Mouse (Mus musculus) midbrain, embryonic 13.5 days (tissue): ENCODE results near the gene Krtap4-13. TPM values are rescaled to one million over a fixed set of nuclear protein-coding genes. Genes with fewer than 3 reads are reported as not detected.
"Not testable (repeated sequence)": the region's sequence is repeated elsewhere in the genome, so short reads cannot be mapped to it uniquely, and the experiment has no call there.

Experiments used
- ATAC-seq: fragments of 200-750 bp; cut with Nextera tagmentation; 2 replicates; pipeline ENCODE4 v1.8.0; 2017; ENCODE audit warnings: mild to moderate bottlenecking, moderate TSS enrichment, moderate library complexity
- H3K27ac ChIP-seq: fragments of 300-500 bp; sonication (generic); 2 replicates; pipeline ENCODE4 v1.5.1; 2015; ENCODE audit warnings: inconsistent platforms, mild to moderate bottlenecking, moderate library complexity
- H3K27me3 ChIP-seq: fragments of 300-500 bp; sonication (generic); 2 replicates; pipeline ENCODE4 v1.6.1; 2015; ENCODE audit warnings: mild to moderate bottlenecking, inconsistent platforms
- H3K36me3 ChIP-seq: fragments of 300-500 bp; sonication (generic); 2 replicates; pipeline ENCODE4 v1.6.1; 2015; ENCODE audit warnings: mild to moderate bottlenecking, inconsistent platforms
- H3K4me1 ChIP-seq: fragments of 300-500 bp; sonication (generic); replicated peaks from 2 replicates; pipeline ENCODE4 v1.6.1; 2015; ENCODE audit warnings: inconsistent platforms
- H3K4me2 ChIP-seq: fragments of 300-500 bp; sonication (generic); replicated peaks from 2 replicates; pipeline ENCODE4 v1.6.1; 2015; ENCODE audit warnings: moderate library complexity, mild to moderate bottlenecking, inconsistent platforms
- H3K4me3 ChIP-seq: fragments of 300-500 bp; sonication (generic); replicated peaks from 2 replicates; pipeline ENCODE4 v1.5.1; 2015; ENCODE audit warnings: mild to moderate bottlenecking, inconsistent platforms
- H3K9ac ChIP-seq: fragments of 300-500 bp; sonication (generic); replicated peaks from 2 replicates; pipeline ENCODE4 v1.6.1; 2015; ENCODE audit warnings: mild to moderate bottlenecking, inconsistent platforms
- H3K9me3 ChIP-seq: fragments of 300-500 bp; sonication (generic); 2 replicates; pipeline ENCODE4 v1.6.1; 2016; ENCODE audit warnings: mild to moderate bottlenecking, inconsistent platforms
- WGBS: fragments of 180-500 bp; shearing (Covaris S2); methylation state at CpG from one replicate; pipeline ENCODE4 v1.1.7; 2015; 5-methylcytosine and 5-hydroxymethylcytosine counted together
- polyA plus RNA-seq: library from polyadenylated mRNA; unstranded; fragments of >200 nt; fragmentation: Nextera tagmentation; extraction: Ambion mirVana; gene quantifications from 2 replicates; pipeline ENCODE4 v1.2.1, GENCODE M21; 2015

The Krtap4-13 gene
- not detected in 2 replicates for polyA plus RNA-seq

DNA sequence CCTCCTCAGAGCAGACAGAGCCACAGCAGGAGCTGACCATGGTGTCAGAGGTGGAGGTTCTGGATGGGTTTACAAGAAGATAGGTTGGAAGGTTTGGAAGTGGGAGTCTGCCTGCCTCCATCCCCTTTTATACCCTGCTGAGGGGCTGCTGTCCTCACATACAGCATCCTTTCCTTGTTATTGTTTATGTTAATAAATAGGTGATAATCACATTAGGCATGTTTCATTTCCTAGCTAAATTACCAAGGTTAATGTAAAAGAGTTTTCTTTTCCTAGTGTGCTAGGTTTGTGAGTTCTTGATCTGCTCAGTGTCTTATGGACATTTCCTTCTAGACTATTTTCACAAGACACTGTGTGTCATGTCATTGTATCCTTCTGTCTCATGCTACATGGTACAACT lies at the start of gene Krtap4-13:
Gene Krtap4-13 (minus strand): TSS at position 101 of the 400 bp plus-strand sequence.
- H3K4me3 ChIP-seq, ATAC-seq, H3K9me3 ChIP-seq, H3K9ac ChIP-seq, H3K27ac ChIP-seq, H3K36me3 ChIP-seq, H3K27me3 ChIP-seq, H3K4me2 ChIP-seq, H3K4me1 ChIP-seq: not testable (repeated sequence)

DNA sequence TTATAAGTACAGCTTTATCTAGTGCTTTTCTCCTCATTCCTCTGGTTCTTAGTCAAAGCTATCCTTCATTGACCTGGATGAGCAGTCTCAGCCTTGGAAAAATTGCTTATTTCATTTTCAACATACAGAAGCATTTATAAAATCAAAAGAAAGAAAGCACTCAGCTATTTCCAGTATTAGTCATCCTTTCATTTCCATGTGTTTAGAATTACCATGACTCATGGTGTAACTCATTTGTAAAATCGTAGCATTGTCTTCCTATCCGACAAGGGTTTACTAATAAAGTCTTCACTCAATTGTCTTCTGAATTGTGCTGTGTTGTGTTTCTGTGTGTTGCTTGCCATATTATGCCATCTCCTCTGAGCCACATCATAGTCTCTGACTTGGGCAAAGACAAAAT lies 49.1 kb upstream of the Krtap4-13 start:
- Histone ChIP-seq H3K4me1 (peaks cover 5% of the 10 kb centered on the region; the same call in 1 of the 2 replicates), H3K9me3 (no peaks in the 10 kb centered on the region), H3K27ac (no peak overlapping the region), H3K27me3 (no peaks in the 10 kb centered on the region), H3K4me2 (no peak overlapping the region), H3K9ac (no peak overlapping the region), H3K36me3 (no peaks in the 10 kb centered on the region), H3K4me3 (no peak overlapping the region)
- ATAC-seq: no peak
- WGBS: 83% methylated on average over 2 of the region's 2 CpGs

DNA sequence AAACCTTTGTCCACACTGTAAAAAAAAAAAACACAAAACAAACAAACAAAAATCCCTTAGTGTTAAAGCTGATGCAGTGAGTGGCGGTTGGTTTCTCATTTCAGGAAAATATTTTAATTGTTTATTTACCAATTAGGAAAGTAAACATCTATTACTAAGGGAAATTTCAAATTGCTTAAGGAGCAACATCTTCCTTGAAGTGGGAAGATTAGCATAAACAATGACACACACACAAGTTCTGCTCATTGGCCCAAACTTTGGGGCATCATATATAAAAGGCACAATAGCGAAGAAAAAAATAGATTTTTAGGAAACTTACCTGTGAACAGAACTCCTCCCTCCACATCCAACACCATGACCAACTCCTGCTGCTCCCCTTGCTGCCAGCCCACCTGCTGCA lies 47.9 kb upstream of the Krtap4-13 start, which contains the start of gene Gm11568:
Gene Gm11568 (plus strand): TSS at position 301 of the 400 bp plus-strand sequence.
- 80% methylated on average over 2 of the region's 2 CpGs for WGBS
- no peaks in the 10 kb centered on the region for H3K9me3 ChIP-seq
- no peaks in the 10 kb centered on the region for H3K27me3 ChIP-seq
- ATAC-seq: no peak
- H3K9ac ChIP-seq: no peak within 1 kb of the TSS
- no peak within 1 kb of the TSS for H3K27ac ChIP-seq
- H3K4me3 ChIP-seq: no peak within 1 kb of the TSS
- H3K4me2 ChIP-seq: no peak within 1 kb of the TSS
- peaks cover 5% of the 10 kb centered on the region; the same call in 1 of the 2 replicates for H3K4me1 ChIP-seq
- no peaks in the 10 kb centered on the region for H3K36me3 ChIP-seq

DNA sequence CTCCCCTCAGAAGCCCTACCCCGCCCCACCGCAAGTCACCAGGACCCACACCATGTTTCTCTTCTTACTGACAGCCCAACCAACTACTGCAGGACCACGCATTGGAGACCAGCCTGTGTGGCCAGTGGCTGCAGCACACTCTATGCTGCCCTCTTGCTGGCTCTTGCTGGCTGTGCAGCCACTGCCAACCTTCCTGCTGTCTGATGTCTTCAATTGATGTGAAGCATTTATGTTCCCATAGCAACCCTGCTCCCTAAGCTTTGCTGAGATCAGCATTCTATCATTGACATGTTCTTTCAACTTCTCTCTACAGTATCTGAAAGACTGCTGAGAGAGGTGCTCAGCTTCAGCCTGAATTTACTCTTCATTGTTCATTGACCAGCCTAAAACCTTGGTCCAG lies 44.4 kb upstream of the Krtap4-13 start:
- no peak overlapping the region for H3K27ac ChIP-seq
- H3K4me1 ChIP-seq: peaks cover 5% of the 10 kb centered on the region; the same call in 1 of the 2 replicates
- no peaks in the 10 kb centered on the region for H3K9me3 ChIP-seq
- H3K27me3 ChIP-seq: no peaks in the 10 kb centered on the region
- H3K9ac ChIP-seq: no peak overlapping the region
- no peak overlapping the region for H3K4me2 ChIP-seq
- no peak overlapping the region for H3K4me3 ChIP-seq
- 63% methylated on average over 3 of the region's 3 CpGs for WGBS
- 0 out of 2 replicates have a peak, but pooled peaks have one; percentile 37 for ATAC-seq
- no peaks in the 10 kb centered on the region for H3K36me3 ChIP-seq

DNA sequence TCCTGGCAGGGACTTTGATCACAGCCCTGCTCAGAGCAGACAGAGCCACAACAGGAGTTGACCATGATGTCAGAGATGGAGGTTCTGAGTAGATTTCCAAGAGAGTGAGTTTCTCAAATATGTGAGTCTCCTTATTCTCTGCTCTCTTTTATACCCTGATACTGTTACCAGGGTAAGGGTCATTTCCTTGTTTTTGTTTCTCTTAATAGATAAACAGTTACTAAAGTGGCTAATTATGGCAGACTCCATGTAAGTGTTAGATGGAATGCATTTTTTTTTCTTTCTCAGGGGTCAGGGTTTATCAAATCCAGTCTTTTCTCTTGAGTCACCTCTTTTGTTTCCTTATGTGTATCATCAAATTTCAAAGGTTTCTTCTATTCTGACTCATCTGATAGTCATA lies 41.8 kb upstream of the Krtap4-13 start, which contains the start of gene Krtap4-16:
Gene Krtap4-16 (minus strand): TSS at position 101 of the 400 bp plus-strand sequence.
- H3K27ac ChIP-seq: no peak within 1 kb of the TSS
- H3K27me3 ChIP-seq: no peaks in the 10 kb centered on the region
- H3K4me2 ChIP-seq: no peak within 1 kb of the TSS
- H3K9ac ChIP-seq: no peak within 1 kb of the TSS
- peaks cover 5% of the 10 kb centered on the region; the same call in 1 of the 2 replicates for H3K4me1 ChIP-seq
- no peak for ATAC-seq
- no peak within 1 kb of the TSS for H3K4me3 ChIP-seq
- H3K36me3 ChIP-seq: no peaks in the 10 kb centered on the region
- H3K9me3 ChIP-seq: no peaks in the 10 kb centered on the region

DNA sequence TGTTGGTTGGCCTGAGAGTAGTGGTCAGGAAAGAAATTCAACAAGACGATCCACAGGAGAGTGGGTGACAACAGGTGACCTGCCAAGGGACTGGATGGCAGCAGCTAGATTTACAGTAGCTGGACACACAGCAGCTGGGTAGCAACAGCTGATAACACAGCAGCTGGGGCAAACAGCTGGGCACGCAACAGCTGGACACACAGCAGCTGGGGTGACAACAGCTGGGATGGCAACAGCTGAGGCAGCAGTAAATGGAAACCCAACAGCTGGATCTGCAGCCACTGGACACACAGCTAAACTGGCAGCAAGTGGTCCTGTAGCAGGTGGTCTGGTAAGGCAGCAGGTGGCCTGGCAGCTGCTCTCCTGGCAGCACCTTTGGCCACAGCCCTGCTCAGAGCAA lies 37.1 kb upstream of the Krtap4-13 start:
- no peak overlapping the region for H3K4me3 ChIP-seq
- no peaks in the 10 kb centered on the region for H3K9me3 ChIP-seq
- H3K4me2 ChIP-seq: no peak overlapping the region
- H3K27me3 ChIP-seq: no peaks in the 10 kb centered on the region
- no peaks in the 10 kb centered on the region for H3K4me1 ChIP-seq
- WGBS: 92% methylated on average over 2 of the region's 2 CpGs
- no peak overlapping the region for H3K9ac ChIP-seq
- H3K36me3 ChIP-seq: no peaks in the 10 kb centered on the region
- no peak overlapping the region for H3K27ac ChIP-seq
- ATAC-seq: no peak

DNA sequence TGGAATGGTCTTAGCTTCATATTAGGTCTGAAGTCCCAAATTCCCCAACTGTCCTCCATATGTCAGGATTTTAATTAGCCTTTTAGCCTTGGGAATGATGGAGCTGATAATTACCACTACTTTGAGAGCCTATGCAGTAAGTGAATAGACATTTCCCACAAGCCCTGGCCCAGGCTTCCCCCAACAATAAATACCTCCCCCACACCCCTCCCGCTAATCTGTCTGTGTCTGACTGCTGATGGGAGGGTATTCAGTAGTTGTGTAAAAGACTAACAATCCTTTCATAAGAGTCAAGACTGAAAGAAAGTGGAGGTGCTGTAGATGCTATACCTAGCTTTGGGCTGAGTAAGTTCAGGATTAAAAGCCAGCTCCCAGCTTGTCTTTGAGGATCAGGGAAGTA lies 32.5 kb upstream of the Krtap4-13 start:
- ATAC-seq: no peak
- H3K4me3 ChIP-seq: no peak overlapping the region
- WGBS: 62% methylated on average over 1 of the region's 1 CpGs
- no peaks in the 10 kb centered on the region for H3K27me3 ChIP-seq
- no peaks in the 10 kb centered on the region for H3K9me3 ChIP-seq
- no peak overlapping the region for H3K27ac ChIP-seq
- H3K4me2 ChIP-seq: no peak overlapping the region
- H3K9ac ChIP-seq: no peak overlapping the region
- no peaks in the 10 kb centered on the region for H3K36me3 ChIP-seq
- no peaks in the 10 kb centered on the region for H3K4me1 ChIP-seq

DNA sequence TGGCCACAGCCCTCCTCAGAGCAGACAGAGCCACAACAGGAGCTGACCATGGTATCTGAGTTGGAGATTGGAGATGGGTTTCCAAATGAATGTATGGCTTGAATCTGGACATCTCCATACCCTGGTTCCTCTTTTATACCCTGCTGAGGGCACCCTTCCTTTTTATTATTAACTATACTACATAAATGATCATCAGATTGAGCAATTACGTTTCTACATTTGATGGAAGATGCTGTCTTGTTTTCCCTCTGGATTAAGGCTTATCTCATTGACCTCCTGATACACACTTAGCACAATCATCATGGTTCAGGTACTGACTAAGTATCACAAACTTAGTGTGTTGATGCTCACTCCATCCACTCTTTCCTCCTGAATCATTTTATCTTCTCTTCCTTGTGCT lies 28.3 kb upstream of the Krtap4-13 start, which contains the start of gene 2300003K06Rik:
Gene 2300003K06Rik (minus strand): TSS at position 101 of the 400 bp plus-strand sequence.
- Histone ChIP-seq H3K27ac (no peak within 1 kb of the TSS), H3K36me3 (no peaks in the 10 kb centered on the region), H3K4me1 (no peaks in the 10 kb centered on the region), H3K9ac (no peak within 1 kb of the TSS), H3K27me3 (no peaks in the 10 kb centered on the region), H3K4me2 (no peak within 1 kb of the TSS), H3K9me3 (no peaks in the 10 kb centered on the region), H3K4me3 (no peak within 1 kb of the TSS)
- 88% methylated on average over 1 of the region's 1 CpGs for WGBS
- ATAC-seq: no peak

DNA sequence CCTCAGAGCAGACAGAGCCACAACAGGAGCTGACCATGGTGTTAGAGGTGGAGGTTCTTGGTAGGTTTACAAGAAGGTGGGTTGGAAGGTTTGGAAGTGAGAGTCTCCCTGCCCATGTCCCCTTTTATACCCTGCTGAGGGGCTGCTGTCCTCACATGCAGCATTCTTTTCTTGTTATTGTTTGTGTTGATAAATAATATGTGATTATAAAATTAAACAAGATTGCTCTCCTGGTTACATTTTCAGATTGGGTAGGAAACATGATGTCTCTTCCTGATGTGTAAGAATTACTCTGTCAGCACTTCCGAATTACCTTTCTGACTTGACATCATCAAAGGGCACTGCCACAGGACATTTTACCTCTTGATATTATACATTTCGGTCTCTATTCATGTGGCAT lies 5.9 kb upstream of the Krtap4-13 start, which contains the start of gene Gm11564:
Gene Gm11564 (minus strand): TSS at position 101 of the 400 bp plus-strand sequence.
- not testable (repeated sequence) for H3K4me1 ChIP-seq, H3K36me3 ChIP-seq, H3K4me2 ChIP-seq, H3K9me3 ChIP-seq, H3K4me3 ChIP-seq, H3K27me3 ChIP-seq, H3K27ac ChIP-seq, H3K9ac ChIP-seq, ATAC-seq
- 89% methylated on average over 2 of the region's 2 CpGs for WGBS

DNA sequence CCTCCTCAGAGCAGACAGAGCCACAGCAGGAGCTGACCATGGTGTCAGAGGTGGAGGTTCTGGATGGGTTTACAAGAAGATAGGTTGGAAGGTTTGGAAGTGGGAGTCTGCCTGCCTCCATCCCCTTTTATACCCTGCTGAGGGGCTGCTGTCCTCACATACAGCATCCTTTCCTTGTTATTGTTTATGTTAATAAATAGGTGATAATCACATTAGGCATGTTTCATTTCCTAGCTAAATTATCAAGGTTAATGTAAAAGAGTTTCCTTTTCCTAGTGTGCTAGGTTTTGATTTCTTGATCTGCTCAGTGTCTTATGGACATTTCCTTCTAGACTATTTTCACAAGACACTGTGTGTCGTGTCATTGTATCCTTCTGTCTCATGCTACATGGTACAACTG lies 5.3 kb downstream of the Krtap4-13 start, which contains the start of gene Gm11554:
Gene Gm11554 (minus strand): TSS at position 101 of the 400 bp plus-strand sequence.
- H3K4me3 ChIP-seq, H3K36me3 ChIP-seq, H3K9ac ChIP-seq, ATAC-seq, H3K4me1 ChIP-seq, H3K4me2 ChIP-seq, H3K27ac ChIP-seq, H3K27me3 ChIP-seq, H3K9me3 ChIP-seq: not testable (repeated sequence)
- no CpG with 5 or more reads among the region's 1 CpGs for WGBS

DNA sequence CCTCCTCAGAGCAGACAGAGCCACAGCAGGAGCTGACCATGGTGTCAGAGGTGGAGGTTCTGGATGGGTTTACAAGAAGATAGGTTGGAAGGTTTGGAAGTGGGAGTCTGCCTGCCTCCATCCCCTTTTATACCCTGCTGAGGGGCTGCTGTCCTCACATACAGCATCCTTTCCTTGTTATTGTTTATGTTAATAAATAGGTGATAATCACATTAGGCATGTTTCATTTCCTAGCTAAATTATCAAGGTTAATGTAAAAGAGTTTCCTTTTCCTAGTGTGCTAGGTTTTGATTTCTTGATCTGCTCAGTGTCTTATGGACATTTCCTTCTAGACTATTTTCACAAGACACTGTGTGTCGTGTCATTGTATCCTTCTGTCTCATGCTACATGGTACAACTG lies 10.9 kb downstream of the Krtap4-13 start, which contains the start of gene Gm11569:
Gene Gm11569 (minus strand): TSS at position 101 of the 400 bp plus-strand sequence.
- not testable (repeated sequence) for H3K9me3 ChIP-seq, ATAC-seq, H3K9ac ChIP-seq, H3K4me3 ChIP-seq, H3K27me3 ChIP-seq, H3K27ac ChIP-seq, H3K4me2 ChIP-seq, H3K36me3 ChIP-seq, H3K4me1 ChIP-seq
- no CpG with 5 or more reads among the region's 1 CpGs for WGBS

DNA sequence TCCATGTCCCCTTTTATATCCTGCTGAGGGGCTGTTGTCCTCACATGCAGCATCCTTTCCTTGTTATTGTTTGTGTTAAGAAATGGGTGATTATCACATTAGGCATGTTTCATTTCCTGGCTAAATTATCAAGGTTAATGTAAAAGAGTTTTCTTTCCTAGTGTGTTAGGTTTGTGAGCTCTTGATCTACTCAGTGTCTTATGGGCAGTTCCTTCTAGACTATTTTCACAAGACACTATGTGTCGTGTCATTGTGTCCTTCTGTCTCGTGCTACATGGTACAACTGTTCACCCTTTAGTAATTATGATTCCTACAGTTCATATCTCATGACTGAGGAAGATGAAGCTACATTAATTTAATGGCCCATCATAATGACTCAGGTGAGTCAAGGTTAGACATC lies 16.3 kb downstream of the Krtap4-13 start, which contains the start of gene Gm11596:
Gene Gm11596 (minus strand): TSS at position 101 of the 400 bp plus-strand sequence.
- no peak for ATAC-seq
- H3K27me3 ChIP-seq: no peaks in the 10 kb centered on the region
- no peaks in the 10 kb centered on the region for H3K36me3 ChIP-seq
- H3K4me3 ChIP-seq: no peak within 1 kb of the TSS
- no peaks in the 10 kb centered on the region for H3K4me1 ChIP-seq
- H3K4me2 ChIP-seq: no peak within 1 kb of the TSS
- H3K27ac ChIP-seq: no peak within 1 kb of the TSS
- H3K9me3 ChIP-seq: no peaks in the 10 kb centered on the region
- H3K9ac ChIP-seq: no peak within 1 kb of the TSS
- 83% methylated on average over 2 of the region's 2 CpGs for WGBS

DNA sequence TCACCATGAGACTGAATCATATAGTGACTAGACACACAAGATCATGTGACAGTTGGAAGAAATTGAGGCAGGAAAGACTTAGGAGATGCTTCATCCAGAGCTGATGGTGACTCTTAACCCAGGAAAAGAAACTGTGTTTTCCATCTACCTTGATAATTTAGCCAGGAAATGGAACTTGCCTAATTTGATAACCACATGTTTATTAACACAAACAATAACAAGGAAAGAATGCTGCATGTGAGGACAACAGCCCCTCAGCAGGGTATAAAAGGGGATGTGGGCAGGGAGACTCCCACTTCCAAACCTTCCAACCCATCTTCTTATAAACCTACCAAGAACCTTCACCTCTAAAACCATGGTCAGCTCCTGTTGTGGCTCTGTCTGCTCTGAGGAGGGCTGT lies 24.8 kb downstream of the Krtap4-13 start, which contains the start of gene Krtap4-9:
Gene Krtap4-9 (plus strand): TSS at position 301 of the 400 bp plus-strand sequence.
- H3K27ac ChIP-seq, ATAC-seq, H3K4me2 ChIP-seq, H3K9me3 ChIP-seq, H3K36me3 ChIP-seq, H3K27me3 ChIP-seq, H3K4me3 ChIP-seq, H3K4me1 ChIP-seq, H3K9ac ChIP-seq: not testable (repeated sequence)
